Mouse (Mus musculus): Measurements from ENCODE around the gene Chd6. TPM values are rescaled to one million over a fixed set of nuclear protein-coding genes. Genes with fewer than 3 reads are reported as not detected.
"Not testable (repeated sequence)": the region's sequence is repeated elsewhere in the genome, so short reads cannot be mapped to it uniquely, and the experiment has no call there.

Gene Chd6
- total RNA-seq, 1 experiment from 2014 or later = 67.6 TPM

DNA sequence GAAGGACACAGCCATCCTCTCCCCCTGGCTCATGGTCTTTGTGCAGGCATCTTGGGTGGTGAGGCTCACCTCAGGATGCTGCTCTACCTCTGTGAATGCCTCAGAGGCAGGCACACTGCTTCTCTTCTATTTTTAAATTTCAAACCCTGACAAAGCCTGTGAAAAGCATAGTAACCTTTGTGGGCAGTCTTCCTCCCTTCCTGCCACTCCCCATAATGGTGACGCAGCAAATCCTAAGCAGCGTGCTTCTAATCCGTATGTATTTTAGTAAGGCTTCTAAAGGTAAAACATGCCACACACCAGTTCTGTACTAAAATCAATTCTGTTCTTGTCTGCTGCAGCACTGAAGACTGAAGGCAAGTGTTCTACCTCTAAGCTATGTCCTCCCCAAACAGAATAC lies 116.4 kb downstream of the Chd6 start:
- ATAC-seq (replicated peaks; ENCODE audit: low read depth, poor library complexity, severe bottlenecking) = peak; percentile 59; the same call in 1 of the 2 replicates

DNA sequence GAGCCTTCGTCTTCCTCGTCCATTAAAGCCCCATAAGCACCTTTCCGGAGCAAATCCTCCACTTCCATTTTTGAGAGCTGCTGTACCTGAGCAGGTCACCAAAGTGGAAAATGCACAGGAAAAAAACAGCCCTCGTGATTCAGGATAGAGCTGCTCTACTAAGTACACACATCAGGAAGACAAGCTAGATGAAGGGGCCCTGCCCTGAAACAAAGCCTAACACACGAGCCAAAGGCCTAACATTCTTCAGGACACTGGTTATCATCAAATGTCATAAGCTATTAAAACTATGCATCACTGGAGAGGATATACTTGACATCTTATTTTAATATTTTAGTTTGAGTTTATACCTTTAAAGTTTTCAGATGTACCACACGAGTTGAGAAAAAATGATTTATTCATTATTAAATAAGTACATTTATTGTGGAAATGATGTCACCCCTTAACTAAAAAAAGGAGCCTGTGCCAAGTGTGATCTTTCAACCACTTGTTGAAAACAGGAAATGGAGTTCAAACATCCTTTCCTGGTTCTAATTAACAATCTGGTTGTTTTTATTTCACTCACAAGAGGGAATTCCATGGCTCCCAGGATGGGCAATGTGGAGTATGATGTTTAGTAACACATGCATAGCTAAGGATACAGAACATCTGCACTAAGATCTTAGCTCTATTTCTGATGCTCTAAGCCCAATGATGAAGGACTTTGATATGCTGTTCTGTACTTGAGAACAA lies 118.4 kb downstream of the Chd6 start:
- no peak for ATAC-seq (replicated peaks; ENCODE audit: low read depth, poor library complexity, severe bottlenecking)

DNA sequence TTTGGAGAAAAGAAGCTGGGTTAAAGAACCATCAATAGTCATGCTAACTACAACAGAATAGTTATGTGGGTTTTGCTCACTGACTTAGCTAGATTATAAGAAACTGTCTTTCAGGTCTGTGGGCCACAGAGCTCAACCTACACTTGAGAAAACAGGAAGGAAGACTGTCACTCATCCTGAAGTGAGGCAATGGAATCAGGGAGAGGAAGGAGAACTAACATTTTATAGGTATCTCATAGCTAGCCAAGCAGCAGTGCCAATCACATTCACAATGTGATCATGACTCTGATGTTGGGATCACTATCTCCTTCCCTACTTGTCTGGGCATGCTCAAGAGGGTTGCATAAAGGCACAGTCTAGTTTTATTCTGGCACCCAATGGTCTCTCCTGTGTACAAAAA lies 121.4 kb downstream of the Chd6 start:
- ATAC-seq (replicated peaks; ENCODE audit: low read depth, poor library complexity, severe bottlenecking) = no peak

DNA sequence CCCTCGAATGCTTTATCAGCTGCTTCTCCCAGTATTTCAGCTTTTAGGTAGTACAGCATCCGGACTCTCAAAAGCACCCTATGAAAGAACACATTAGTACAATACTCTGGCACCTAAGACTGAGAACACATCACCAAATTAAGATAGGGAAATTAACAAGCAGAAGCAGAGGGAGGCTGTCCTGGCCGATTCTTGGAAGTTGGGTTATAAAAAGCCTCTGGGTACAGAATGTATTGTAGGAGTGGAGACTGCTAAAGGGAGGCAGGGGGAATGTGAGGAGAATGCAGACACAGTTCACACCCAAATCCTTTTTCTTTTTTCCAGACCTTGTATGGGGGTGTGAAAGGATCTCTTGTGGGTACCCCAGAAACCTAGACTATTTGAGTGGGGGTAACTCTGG lies 126.2 kb downstream of the Chd6 start:
- no peak for ATAC-seq (replicated peaks; ENCODE audit: low read depth, poor library complexity, severe bottlenecking)

DNA sequence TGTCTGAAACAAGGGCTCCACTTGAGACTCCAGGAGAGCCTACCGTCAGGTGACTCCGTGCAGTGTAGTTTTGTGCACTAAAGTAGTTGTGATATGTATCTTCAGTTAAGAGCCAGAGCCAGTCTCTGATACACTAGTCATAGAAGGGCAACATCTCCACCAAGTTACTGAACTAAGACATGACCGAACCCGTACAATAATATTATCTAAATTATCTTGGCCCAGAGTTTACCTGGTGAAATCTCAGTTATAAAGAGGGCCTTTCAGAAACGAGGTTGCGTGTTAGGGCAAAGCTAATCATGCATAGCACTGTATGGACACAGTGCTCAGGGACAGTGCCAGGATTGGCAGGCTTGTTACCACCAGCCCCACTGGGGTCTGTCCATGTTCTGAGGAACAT lies 127.1 kb downstream of the Chd6 start:
- ATAC-seq (replicated peaks; ENCODE audit: low read depth, poor library complexity, severe bottlenecking) = no peak

- no peak for ATAC-seq (replicated peaks; ENCODE audit: low read depth, poor library complexity, severe bottlenecking)
Observed at GRCm38 (mm10) chr2:160978651-160979050, 130.2 kb downstream of the Chd6 start.

DNA sequence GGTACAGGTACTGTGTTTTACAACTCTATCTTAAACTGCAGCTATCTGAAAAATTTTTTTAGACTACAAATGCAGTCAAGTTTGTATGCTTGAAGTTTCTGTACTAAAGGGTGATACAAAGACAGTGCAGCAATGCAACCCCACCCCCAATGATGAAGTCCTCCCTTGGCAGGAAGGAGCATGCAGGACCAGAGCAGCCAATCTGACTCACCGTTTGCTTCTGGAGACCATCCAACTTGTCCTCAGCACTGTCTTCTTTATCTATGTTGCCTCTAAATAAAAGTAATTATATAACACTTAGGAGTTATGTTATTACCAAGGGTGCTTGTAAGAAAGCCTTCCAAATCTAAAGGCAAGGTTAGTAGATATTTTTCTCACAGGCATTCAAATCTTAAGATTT lies 131.6 kb downstream of the Chd6 start:
- ATAC-seq (replicated peaks; ENCODE audit: low read depth, poor library complexity, severe bottlenecking) = no peak

DNA sequence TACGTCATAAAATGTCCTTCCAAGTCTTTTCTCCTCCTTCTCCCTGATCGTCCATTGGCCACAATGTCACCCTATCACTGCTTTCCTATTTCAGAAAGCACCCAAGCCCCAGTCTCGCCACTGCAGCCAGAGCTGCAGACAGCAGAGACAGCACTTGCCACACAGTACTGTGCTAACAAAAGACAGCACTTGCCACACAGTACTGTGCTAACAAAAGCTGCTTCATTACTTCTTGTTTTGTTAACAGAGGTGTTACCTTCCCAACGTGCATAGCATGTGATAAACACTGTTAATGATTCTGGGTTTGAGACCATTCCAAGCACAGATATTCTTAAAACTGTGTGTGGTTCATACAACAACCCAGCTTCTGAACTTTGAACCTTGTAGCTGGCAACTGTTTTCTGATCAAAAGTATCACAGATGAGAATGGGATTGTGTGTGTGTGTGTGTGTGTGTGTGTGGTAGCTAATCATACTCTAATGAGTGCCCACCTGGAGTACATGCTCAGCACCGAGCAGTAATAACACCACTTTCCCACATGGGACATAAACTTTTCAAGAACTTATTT lies 135.1 kb downstream of the Chd6 start:
- ATAC-seq (replicated peaks; ENCODE audit: low read depth, poor library complexity, severe bottlenecking) = no peak

DNA sequence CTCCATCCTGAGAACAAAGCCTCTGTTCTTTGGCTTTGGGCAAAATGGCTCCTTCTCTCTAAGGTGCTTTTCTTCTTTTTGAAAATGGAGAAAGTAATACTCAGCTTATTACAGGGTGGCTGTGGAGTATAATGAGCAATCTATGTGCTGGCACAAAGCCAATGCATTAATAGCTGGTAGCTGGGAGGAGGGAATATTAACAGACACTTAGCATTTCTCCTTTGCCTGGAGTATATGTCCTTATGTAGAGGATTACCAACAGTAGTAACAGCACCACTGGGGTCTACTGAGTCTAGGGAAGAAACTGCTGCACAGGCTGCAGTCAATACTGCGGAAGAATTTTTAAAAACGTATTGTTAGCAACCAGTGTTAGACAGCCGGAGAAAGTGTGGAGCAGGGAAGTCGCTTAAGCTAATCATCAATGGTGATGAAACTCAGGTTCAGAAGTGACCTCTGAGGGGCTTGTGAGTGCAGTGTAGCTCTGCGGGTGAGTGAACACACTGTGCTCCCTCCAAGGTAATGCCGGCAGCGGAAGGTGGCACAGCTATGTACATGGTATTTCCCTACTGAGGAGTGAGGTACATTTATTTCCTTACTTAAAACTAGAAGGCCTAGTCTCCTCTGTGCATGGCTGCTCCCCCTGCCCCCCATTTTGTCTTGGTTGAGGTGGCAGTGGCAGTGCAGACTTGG lies 136.6 kb downstream of the Chd6 start:
- no peak for ATAC-seq (replicated peaks; ENCODE audit: low read depth, poor library complexity, severe bottlenecking)

GRCm38 (mm10) chr2:160962149-160962548 lies 146.7 kb downstream of the Chd6 start:
- no peak for ATAC-seq (replicated peaks; ENCODE audit: low read depth, poor library complexity, severe bottlenecking)

- ATAC-seq (replicated peaks; ENCODE audit: low read depth, poor library complexity, severe bottlenecking) = peak; percentile 46; the same call in 1 of the 2 replicates
Observed at GRCm38 (mm10) chr2:160960956-160961646, 147.8 kb downstream of the Chd6 start.

GRCm38 (mm10) chr2:160959901-160960300 lies 149.0 kb downstream of the Chd6 start:
- ATAC-seq (replicated peaks; ENCODE audit: low read depth, poor library complexity, severe bottlenecking) = no peak

GRCm38 (mm10) chr2:160958737-160959136 lies 150.1 kb downstream of the Chd6 start:
- ATAC-seq (replicated peaks; ENCODE audit: low read depth, poor library complexity, severe bottlenecking) = no peak

DNA sequence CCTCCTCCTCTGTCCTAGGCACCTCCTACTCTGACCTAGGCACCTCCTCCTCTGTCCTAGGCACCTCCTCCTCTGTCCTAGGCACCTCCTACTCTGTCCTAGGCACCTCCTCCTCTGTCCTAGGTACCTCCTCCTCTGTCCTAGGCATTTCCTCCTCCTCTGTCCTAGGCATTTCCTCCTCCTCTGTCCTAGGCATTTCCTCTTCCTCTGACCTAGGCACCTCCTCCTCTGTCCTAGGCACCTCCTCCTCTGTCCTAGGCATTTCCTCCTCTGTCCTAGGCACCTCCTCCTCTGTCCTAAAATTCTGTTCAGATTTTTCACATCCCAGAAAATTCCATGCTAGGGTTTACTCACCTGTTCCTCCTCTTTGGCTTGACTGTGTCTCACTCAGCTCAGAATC lies 151.1 kb downstream of the Chd6 start:
- ATAC-seq (replicated peaks; ENCODE audit: low read depth, poor library complexity, severe bottlenecking) = not testable (repeated sequence)

GRCm38 (mm10) chr2:160957307-160957706 lies 151.6 kb downstream of the Chd6 start:
- not testable (repeated sequence) for ATAC-seq (replicated peaks; ENCODE audit: low read depth, poor library complexity, severe bottlenecking)

DNA sequence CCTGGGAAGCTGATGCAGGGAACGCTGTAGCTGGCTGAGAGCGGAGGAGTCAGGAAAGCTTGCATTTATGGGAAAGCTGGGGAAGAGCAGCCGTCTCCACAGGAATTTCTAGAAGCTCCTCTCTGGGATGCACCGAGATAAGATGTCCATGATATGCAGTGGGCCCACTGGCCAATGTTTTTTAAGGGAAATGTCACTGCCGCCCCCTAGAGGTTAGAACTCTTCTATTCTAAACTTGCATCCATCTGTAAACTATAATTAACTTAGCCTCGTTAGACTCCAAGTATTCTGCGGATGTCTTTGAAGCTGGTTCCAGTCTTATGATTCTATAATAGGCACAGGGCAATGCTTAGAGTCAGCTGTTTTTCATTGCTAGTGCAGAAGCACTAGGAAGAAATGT lies 153.5 kb downstream of the Chd6 start:
- ATAC-seq (replicated peaks; ENCODE audit: low read depth, poor library complexity, severe bottlenecking) = no peak

GRCm38 (mm10) chr2:160954541-160954940 lies 154.3 kb downstream of the Chd6 start:
- no peak for ATAC-seq (replicated peaks; ENCODE audit: low read depth, poor library complexity, severe bottlenecking)

DNA sequence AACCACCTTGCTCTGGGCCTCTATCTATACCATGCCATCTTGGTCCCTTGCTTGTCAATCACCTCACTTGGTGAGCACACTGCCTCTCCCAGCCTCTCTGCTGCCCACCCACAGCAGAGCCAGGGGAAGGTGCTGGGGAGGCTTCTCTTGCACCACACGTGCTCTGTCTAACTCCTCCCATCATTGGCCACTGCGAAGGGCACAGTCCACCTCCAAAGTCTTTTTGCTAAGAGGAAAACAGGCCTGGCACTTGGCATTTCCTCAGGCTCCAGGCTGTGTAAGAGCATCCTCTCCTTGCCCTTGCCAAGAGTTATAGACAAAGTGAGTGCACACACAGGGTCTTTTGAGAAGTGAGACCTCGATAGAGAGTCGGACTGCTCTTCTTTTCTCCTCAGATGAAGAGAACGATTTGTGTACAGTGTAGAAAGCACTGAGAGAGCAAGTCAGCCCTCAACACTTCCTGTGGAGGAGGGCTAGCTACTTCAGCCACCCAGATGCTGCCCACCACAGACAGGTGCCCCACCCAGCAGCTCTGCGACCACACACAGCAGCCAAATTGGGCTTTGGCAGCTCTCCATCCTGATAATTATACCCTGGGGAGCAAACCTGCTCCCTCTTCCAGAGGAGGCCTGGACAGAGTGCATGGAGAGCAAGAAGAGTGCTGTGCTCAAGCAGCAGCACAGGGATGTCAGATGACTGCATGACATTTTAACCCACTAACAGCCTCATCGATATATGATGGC lies 155.6 kb downstream of the Chd6 start:
- 0 out of 2 replicates have a peak, but pooled peaks have one; percentile 23 for ATAC-seq (replicated peaks; ENCODE audit: low read depth, poor library complexity, severe bottlenecking)

GRCm38 (mm10) chr2:160951595-160951994 lies 157.3 kb downstream of the Chd6 start:
- ATAC-seq (replicated peaks; ENCODE audit: low read depth, poor library complexity, severe bottlenecking) = no peak

GRCm38 (mm10) chr2:160942443-160942842 lies 166.4 kb downstream of the Chd6 start:
- ATAC-seq (replicated peaks; ENCODE audit: low read depth, poor library complexity, severe bottlenecking) = no peak

Measured in common myeloid progenitor, adult 5-6 weeks (primary cell).